Mouse (Mus musculus) testis, adult 2 months (tissue): Measurements from ENCODE around the gene Gzf1. TPM values are rescaled to one million over a fixed set of nuclear protein-coding genes. Genes with fewer than 3 reads are reported as not detected.

Experiments used
- H3K27ac ChIP-seq: fragments of 200-500 bp; 2 replicates; pipeline ENCODE4 v1.5.1; 2012; ENCODE audit warnings: low read depth, low read length; ENCODE audit not compliant: control insufficient read depth, insufficient read depth
- H3K27me3 ChIP-seq: fragments of 200-500 bp; 2 replicates; pipeline ENCODE4 v1.6.1; 2012; ENCODE audit warnings: mild to moderate bottlenecking, low read length, moderate library complexity; ENCODE audit not compliant: control insufficient read depth, insufficient read depth
- H3K36me3 ChIP-seq: fragments of 200-500 bp; 2 replicates; pipeline ENCODE4 v1.6.1; 2012; ENCODE audit warnings: mild to moderate bottlenecking, low read length; ENCODE audit not compliant: control insufficient read depth, insufficient read depth
- H3K4me1 ChIP-seq: fragments of 200-500 bp; 2 replicates; pipeline ENCODE4 v1.6.1; 2012; ENCODE audit warnings: low read length; ENCODE audit not compliant: control insufficient read depth, insufficient read depth
- H3K4me3 ChIP-seq: fragments of 200-500 bp; 2 replicates; pipeline ENCODE4 v1.5.1; 2012; ENCODE audit warnings: low read depth, mild to moderate bottlenecking, low read length, moderate library complexity, mixed read lengths; ENCODE audit not compliant: control insufficient read depth
- CTCF ChIP-seq: fragments of 200-500 bp; IDR thresholded peaks from 2 replicates; pipeline ENCODE4 v1.5.1; 2012; ENCODE audit warnings: low read depth, mild to moderate bottlenecking, inconsistent platforms, low read length, moderate library complexity; ENCODE audit not compliant: control insufficient read depth, insufficient read depth, insufficient replicate concordance
- POLR2A ChIP-seq: fragments of 200-500 bp; IDR thresholded peaks from 2 replicates; pipeline ENCODE4 v1.6.1; 2012; ENCODE audit warnings: low read depth, mild to moderate bottlenecking, inconsistent platforms, low read length, moderate library complexity; ENCODE audit not compliant: control insufficient read depth
- polyA plus RNA-seq: library from polyadenylated mRNA; depleted of rRNA; stranded (reverse); fragments of >200 nt; gene quantifications from 2 replicates; pipeline ENCODE4 v1.2.3, GENCODE M21; 2012; rRNA removed

The Gzf1 gene
- polyA plus RNA-seq, 1 experiment, result 8.9 TPM

DNA sequence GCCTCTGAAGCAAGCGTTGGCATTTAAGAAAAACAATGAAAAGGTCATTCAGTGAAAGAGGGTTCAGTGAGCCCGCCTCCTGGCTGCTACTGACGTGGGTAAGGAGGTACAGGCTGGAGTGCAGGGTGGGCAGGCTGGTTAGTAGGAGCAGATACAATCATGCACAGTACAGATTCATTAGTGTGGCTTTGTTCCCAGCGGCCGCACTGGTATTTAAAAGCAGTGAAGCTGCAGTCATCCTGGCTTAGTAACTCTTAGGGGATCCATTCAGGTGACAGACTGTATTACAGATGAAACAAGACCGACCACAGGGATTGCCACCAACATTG, 26.3 kb downstream of the Gzf1 start:
- TF ChIP-seq POLR2A, result no peak
- TF ChIP-seq CTCF, result no peak
- Histone ChIP-seq H3K27ac (no peak overlapping the region), H3K4me3 (no peak overlapping the region), H3K27me3 (no peaks in the 10 kb centered on the region), H3K4me1 (no peaks in the 10 kb centered on the region), H3K36me3 (no peaks in the 10 kb centered on the region)

DNA sequence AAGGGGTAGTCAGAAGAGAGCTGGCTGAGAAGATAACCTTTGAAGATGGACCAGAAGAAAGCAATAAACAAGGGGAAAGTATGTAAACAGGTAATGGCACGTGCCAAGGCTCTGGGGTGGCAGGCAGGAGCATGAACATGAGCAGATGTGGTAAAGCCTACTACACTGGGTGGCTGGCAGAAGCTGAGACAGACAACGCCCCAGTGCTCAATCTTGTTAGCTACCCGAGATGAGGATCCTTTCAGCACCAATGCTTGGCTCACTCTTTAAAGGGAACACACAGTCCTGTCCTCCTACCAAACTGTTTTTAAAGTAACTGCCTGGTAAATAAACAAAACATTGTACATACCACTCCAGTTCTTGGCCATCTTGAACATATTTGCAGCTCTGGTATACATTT, 31.5 kb downstream of the Gzf1 start:
- Histone ChIP-seq H3K4me3 (no peak overlapping the region), H3K27me3 (no peaks in the 10 kb centered on the region), H3K36me3 (no peaks in the 10 kb centered on the region), H3K27ac (no peak overlapping the region), H3K4me1 (no peaks in the 10 kb centered on the region)
- no peak for TF ChIP-seq POLR2A
- no peak for TF ChIP-seq CTCF

DNA sequence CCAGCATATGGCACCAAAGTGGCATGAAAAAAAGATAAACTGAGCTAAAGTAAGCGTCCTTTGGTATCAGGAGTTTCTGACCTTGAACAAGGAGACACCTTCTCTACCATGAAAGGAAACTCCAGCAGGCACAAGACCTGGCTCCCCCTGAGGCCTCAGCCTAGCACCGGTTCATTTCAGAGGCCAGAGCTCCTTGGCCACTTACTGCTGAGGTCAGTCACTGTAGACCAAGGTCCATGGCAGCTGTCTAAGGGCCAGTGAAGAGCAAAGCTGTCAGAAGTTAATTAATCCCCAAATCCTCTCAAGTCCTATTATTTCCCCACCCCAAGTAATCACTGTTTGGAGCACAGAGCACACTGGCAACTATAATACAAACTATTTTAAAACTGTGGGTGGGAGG, 36.2 kb downstream of the Gzf1 start:
- Histone ChIP-seq H3K27ac (no peak overlapping the region), H3K27me3 (no peaks in the 10 kb centered on the region), H3K36me3 (no peaks in the 10 kb centered on the region), H3K4me3 (no peak overlapping the region), H3K4me1 (no peaks in the 10 kb centered on the region)
- TF ChIP-seq CTCF, result no peak
- no peak for TF ChIP-seq POLR2A

DNA sequence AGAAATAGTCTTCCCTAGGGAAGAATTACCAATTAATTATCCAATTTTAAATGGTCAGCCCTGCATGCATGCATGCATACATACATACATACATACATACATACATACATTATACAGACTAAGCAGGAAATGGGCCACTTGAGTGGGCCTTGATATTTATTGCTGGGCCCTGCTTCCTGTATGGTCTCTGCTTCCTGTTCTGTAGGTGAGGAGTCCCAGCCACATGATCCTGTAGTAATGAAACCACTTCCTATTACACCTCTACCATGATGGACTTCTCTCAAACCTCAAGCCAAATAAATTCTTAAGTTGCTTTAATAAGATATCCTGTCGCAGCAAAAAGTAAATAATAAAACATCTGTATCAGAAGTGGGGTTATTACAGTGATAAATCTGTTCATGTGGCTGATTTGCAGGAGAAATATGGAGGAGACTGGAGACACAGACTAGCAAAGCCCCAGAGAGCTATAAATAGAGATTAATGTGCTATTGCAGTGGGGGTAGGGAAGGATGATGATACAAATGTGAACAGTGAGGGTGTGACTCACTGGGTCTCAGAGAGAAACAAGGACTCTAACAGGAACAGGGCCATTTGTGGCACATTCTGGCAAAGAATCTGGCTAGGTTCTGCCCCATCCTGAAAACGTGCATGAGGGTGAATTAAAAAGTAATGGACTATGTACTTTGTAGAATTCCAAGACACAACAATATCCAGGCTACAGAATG, 38.6 kb downstream of the Gzf1 start:
- no peaks in the 10 kb centered on the region for H3K27me3 ChIP-seq
- no peak overlapping the region for H3K27ac ChIP-seq
- H3K36me3 ChIP-seq, result no peaks in the 10 kb centered on the region
- H3K4me3 ChIP-seq, result no peak overlapping the region
- no peaks in the 10 kb centered on the region for H3K4me1 ChIP-seq
- TF ChIP-seq CTCF (no peak), POLR2A (no peak)

DNA sequence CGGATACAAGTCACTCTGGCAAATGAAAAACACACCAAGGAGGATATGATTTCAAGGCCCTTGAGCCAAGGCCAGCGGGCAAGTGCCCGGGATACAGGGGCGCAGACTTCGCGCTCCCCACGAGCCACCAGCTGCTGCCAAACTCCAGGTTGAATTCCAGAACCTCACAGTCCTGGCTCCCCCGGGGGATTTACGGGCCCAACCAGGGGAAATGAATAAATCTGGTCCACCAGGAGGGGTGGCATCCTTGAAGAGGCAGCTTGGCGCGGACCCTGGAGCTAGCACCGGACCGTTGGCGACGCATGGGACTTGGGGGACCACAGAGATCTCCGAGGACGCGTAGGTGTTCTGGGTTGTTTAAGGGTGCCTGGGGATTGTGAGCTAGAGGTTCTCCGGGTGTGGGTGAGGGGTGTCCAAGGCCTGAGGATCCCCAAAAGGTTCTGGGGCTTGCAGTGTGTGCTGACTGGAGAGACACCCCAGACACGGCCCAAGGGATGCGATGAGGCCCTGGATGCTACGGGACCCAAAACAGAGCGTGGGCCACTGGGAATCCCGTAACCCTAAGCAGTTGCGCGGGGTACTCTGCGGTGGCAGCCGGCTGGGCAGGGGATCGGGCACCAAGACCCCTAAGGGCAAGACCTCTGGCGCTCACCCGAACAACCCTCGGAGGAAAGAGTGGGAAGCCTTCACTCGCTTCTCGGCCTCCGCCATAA, 50.9 kb downstream of the Gzf1 start:
- Histone ChIP-seq H3K36me3 (no peaks in the 10 kb centered on the region), H3K4me3 (peak overlapping the region; percentile 97), H3K27me3 (no peaks in the 10 kb centered on the region), H3K27ac (peak overlapping the region; percentile 14; the same call in 1 of the 2 replicates), H3K4me1 (peaks cover 12% of the 10 kb centered on the region)
- TF ChIP-seq CTCF (no peak), POLR2A (no peak)

DNA sequence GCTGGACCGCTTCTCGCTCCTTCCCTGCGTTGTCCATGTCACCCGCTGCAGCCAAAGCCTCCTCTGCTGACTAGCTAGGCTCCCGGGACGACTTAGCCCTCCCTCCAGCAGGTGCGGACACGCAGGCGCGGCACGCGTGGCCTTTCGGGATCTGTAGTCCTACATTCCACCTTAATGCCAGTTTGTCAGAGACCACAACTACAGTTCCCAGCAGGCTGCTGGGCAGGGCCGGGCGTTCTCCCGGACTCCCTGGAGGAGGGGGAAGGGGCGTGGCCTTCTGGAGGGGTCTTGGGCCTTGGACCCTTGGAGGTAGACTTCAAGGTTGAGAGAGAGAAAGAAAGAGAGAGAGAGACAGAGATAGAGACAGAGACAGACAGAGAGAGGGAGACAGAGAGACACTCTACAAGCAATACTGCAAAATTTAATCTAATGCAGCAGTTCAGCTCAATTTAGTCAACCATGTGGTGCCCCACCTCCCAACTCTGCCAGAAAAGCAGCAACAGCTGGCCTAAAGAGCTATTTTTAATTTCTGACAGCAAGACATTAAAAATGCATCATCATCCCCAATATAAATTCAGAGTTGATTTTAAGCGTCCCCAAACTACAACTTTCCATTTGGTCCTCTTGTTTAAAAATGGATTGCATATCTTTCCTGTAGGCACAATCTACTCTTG, 51.6 kb downstream of the Gzf1 start, which contains the start of gene Napb:
TSS of gene Napb (minus strand) at position 141 of the 674 bp plus-strand sequence.
- peak; percentile 90 for TF ChIP-seq POLR2A
- TF ChIP-seq CTCF, result no peak
- peak within 1 kb of the TSS; percentile 97 for H3K4me3 ChIP-seq
- H3K4me1 ChIP-seq, result peaks cover 12% of the 10 kb centered on the region
- no peaks in the 10 kb centered on the region for H3K36me3 ChIP-seq
- H3K27me3 ChIP-seq, result no peaks in the 10 kb centered on the region
- H3K27ac ChIP-seq, result peak within 1 kb of the TSS; percentile 14; the same call in 1 of the 2 replicates

Other genes starting within 250 kb of the Gzf1 start
- gene Cd93, start 237.5 kb upstream of the Gzf1 start, polyA plus RNA-seq, result 0.69 and 0.71 TPM in 2 replicates
- 151 and 160 TPM in 2 replicates for gene Nxt1, start 8.4 kb upstream of the Gzf1 start, polyA plus RNA-seq
- 0.84 and 1.2 TPM in 2 replicates for gene Napb, start 51.4 kb downstream of the Gzf1 start, polyA plus RNA-seq
- gene Cstl1, start 69.3 kb downstream of the Gzf1 start, polyA plus RNA-seq, result 128 and 160 TPM in 2 replicates
- gene Cst11, start 90.5 kb downstream of the Gzf1 start, polyA plus RNA-seq, result not detected in 2 replicates
- gene 8030411F24Rik, start 101.0 kb downstream of the Gzf1 start, polyA plus RNA-seq, result 15.4 and 23.7 TPM in 2 replicates
- 116 and 198 TPM in 2 replicates for gene Cst12, start 108.3 kb downstream of the Gzf1 start, polyA plus RNA-seq
- 227 and 310 TPM in 2 replicates for gene Cst8, start 117.8 kb downstream of the Gzf1 start, polyA plus RNA-seq
- gene Cst13, start 139.1 kb downstream of the Gzf1 start, polyA plus RNA-seq, result 83.9 and 104 TPM in 2 replicates
- gene Cst9, start 154.1 kb downstream of the Gzf1 start, polyA plus RNA-seq, result 176 and 342 TPM in 2 replicates
- 21.7 and 25.8 TPM in 2 replicates for gene 9230104L09Rik, start 184.0 kb downstream of the Gzf1 start, polyA plus RNA-seq
- gene Cst3, start 194.7 kb downstream of the Gzf1 start, polyA plus RNA-seq, result 442 and 443 TPM in 2 replicates